Mouse (Mus musculus): ENCODE data around the gene Rpl36al.
A peak's percentile ranks its signal among the peaks of the same experiment; 100 is the strongest.

The Rpl36al gene

DNA sequence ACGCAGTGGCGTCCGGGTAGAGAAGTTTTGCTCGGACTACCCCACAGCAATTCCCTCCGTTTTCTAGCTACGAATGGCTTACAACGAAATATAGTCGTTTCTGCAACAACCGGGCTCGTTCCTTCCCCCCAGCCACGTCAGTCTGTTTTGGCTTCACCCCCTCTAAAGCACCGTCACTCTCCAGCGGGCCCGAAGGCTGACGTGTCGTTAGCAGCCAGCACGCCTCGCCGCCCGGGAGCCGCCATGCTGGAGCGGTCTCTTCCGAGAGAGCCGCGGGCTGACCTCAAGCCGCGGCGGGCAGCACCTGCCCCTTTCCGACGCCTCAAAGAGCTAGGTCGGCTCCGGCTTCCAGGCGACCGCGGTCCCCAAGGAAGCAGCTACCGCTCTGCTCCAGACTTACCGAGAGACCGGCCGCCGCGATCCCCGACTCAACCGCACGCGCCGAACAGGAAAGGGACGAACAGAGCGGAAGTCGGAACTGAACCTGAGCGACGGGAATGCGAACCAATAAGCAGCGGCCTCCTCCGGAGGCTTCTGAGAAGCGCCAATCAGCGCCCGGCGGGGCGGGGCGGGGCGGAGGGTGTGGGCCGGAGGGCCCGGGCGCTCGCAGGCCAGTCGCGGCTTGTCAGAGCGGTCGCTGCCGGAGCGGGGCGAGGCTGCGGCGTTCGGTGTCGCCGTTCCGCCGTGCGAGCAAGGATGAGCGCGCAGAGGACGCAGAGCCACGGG, at the start of gene Rpl36al, which contains the start of gene Mgat2:
Rpl36al (minus strand) TSS at position 501 of the 726 bp plus-strand sequence.
Mgat2 (plus strand) TSS at position 575 of the 726 bp plus-strand sequence.
- peak; percentile 100 for DNase-seq (ENCODE audit: low read depth)

- DNase-seq (ENCODE audit: low read depth), result peak; percentile 57
These were observed 45.4 kb upstream of the Rpl36al start for GRCm38 (mm10) chr12:69229251-69229650.

GRCm38 (mm10) chr12:69227776-69228466, 44.0 kb upstream of the Rpl36al start, which contains the start of gene Pole2:
Gene Pole2 (minus strand): TSS chr12:69228195.
- DNase-seq (ENCODE audit: low read depth), result peak; percentile 96

GRCm38 (mm10) chr12:69220613-69221277, 36.9 kb upstream of the Rpl36al start:
- DNase-seq (ENCODE audit: low read depth), result no peak

DNA sequence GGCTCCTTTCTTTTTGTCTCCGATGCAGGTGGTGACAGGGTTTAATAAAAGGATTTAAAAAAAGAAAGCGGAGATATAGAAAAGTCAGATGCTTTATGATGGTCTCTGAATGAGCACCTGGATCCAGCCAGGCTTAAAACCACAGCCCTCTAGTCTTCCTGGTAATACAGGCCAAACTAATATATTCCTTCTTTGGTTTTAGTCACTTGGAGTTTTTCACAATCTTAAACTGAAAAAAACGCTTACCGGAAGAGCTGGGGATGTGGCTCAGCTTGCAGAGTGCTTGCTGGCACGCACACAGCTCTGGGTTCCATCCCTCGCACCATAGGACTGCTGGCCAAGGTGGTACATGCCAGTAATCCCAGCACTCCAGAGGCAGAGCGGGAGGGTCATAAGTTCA, 32.7 kb upstream of the Rpl36al start:
- DNase-seq (ENCODE audit: low read depth), result no peak

DNA sequence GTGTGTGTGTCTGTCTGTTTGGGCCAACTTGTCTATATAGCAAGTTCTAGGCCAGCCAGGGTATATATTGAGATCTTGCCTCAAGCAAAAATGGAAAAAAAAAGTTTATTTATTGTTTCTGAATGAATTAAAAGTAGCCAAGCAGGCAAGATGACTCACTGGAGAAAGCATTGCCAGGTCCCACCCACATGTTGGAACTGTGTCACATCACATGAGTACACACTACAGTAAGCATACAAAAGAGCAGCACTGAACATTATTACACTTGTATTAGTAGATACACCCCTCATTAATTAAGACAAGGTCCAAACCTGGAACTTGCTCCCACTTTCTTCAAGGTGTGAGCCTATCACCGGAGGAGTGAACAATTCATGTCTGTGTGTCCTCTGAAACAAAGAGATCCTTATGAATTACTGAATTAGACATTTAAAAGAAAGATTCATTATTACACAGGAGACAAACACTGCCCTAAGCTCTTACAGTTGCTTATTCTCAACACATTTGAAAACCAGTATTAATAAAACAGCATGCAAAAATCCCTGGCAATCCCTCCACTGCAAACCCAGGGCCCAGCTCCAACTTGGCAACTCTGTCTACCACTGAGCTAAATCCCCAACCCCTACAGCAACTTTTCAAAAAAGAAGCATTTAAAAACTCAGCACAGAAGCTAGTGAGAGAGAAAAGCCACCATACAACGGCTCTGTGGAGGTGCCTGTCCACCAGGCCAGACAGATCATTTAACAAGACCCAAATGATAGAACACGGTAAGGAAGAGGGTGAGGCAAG, 31.3 kb upstream of the Rpl36al start:
- peak; percentile 96 for DNase-seq (ENCODE audit: low read depth)

- no peak for DNase-seq (ENCODE audit: low read depth)
These were observed 30.5 kb upstream of the Rpl36al start for GRCm38 (mm10) chr12:69214393-69214792.

GRCm38 (mm10) chr12:69213186-69213777, 29.4 kb upstream of the Rpl36al start:
- DNase-seq (ENCODE audit: low read depth), result no peak

DNA sequence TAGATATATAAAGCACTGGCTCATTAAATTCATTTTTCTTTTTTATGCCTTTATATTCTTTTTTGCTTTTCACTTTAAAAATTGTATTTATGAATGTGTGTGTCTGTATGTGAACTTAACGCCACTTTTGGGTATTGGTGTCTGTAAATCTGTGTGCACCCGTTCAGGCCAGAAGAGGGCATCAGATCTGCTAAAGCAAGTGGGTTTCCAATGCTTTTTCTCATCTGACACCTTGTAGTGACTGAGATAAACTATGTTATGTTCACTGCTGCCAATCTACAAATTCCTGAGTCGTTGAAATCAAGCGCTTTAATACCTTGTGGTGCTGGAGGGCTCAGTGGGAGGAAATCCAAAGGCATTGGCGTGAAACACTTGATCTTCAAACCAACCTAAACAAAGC, 27.2 kb upstream of the Rpl36al start:
- DNase-seq (ENCODE audit: low read depth), result peak; percentile 57

DNA sequence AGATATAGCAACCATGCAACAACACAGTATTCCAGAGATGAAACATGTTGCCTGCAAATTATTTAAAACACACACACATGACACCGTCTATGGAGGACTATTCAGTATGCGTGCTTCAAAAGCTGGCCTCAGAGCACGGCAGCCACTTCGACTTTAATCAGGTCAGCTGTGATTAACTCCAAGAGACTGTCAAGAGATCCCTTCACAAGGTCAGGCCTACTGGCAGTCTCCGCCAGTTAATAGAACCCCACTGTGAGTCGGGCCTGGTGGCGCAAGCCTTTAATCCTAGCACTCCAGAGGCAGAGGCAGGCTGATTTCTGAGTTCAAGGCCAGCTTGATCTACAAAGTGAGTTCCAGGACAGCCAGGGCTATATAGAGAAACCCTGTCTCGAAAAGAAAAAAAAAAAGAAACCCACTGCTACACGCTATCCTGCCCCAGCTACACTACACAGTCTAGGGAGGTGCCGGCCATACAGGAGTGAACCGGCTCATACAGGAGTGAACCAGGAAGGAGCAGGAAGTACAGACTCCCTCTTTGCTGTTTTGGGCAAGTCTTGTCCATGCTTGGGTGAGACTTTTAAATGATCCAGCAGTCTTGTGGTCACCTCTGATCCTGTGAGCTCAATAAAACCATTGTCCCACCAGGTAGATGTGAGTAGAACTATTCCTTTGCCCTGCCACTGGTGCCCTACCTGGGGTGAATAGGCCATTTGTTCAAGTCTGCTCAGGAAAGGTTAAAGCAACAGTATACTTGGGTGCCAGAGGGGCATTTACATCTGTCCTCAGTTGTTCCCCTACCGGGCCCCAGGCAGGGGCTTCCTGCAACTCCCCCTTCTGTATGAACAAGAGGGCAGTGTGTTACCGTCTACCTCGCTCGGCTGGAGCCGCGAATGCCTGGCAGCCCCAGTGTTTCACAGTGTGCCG, 26.4 kb upstream of the Rpl36al start:
- no peak for DNase-seq (ENCODE audit: low read depth)

- DNase-seq (ENCODE audit: low read depth), result no peak
These were observed 24.6 kb upstream of the Rpl36al start for GRCm38 (mm10) chr12:69208520-69208919.

DNA sequence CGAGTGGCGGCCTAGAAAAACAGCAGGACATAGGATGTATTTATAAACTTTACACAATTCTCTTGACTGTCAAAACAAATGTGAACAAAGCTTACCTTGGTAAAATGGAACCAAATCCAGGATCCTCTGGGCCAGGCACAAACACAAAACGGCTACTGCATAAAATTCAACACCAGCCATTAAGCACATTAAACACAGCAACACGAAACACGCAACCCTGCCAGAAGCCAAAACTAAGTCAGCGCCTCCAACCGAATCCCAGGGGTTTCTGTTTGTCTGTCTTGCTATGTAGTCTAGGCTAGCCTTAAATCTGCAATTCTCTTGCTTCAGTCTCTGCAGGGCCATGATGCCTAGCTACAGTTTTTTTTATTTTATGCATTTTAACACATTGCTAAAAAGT, 24.0 kb upstream of the Rpl36al start:
- DNase-seq (ENCODE audit: low read depth), result no peak

DNA sequence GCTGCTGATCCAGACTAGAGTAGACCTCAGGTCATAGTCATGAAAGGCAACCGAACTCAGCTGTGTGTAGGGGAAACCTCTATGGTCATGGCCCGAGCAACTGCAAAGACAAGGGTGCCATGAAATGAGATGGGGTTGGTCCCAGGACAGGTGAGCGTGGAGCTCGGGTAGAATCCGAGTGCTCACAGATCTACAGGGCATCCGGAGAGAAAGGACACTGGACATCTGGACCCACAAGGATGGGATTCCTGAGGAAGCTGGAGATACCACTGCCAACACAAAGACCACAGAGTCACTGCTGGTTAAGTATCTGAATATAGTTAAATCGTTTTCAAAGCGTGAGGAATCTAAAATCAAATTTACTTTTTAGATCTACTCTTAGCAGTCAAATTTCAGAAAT, 23.5 kb upstream of the Rpl36al start:
- DNase-seq (ENCODE audit: low read depth), result no peak

GRCm38 (mm10) chr12:69204052-69204833, 20.4 kb upstream of the Rpl36al start, which contains the start of gene Gm49384:
Gene Gm49384 (minus strand): TSS chr12:69204267.
- peak; percentile 33 for DNase-seq (ENCODE audit: low read depth)

- no peak for DNase-seq (ENCODE audit: low read depth)
These were observed 15.1 kb upstream of the Rpl36al start for GRCm38 (mm10) chr12:69198985-69199384.

GRCm38 (mm10) chr12:69198164-69198535, 14.3 kb upstream of the Rpl36al start, which contains the start of gene Dnaaf2:
Gene Dnaaf2 (minus strand): TSS chr12:69198429.
- peak; percentile 84 for DNase-seq (ENCODE audit: low read depth)

DNA sequence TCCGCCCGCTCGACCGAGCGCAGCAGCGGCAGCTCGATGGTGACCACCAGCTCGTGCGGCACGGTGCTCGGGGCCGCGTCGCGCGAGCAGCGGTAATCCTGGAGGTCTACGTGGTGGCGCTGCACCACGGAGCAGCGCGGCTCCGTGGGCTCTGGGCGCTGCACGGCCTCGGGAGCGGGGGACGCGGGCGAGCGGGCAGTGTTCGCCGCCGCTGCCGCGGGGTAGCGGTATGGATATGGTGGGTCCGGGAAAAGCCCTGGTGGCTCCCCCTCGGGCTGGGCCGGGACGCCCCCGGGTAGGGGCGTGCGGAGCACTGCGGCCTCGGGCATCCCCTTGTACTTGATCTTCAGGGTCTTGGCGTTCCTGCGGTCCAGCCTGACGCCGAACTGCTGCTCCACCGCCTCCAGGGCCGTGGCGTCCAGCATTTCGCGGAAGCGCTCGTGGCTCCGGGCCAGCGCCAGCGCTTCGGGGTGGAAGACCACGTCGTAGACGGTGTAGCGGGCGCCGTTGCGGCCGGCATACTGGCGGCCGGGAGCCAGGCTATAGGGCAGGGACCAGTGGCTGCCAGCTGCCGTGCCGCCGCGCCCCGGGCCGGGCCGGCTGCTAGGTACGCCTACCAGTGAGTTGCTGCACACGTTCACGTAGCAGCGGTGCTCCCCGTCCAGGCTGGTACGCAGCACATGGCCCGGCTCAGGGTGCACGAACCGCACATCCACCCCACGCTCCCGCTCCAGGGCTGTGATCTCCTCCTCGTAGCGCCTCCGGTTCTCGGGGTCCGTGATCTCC, 13.7 kb upstream of the Rpl36al start:
- peak; percentile 69 for DNase-seq (ENCODE audit: low read depth)
